Mouse (Mus musculus) thymus, postnatal 14 days (tissue): ENCODE data around the gene Gpr171.
"Not testable (repeated sequence)": the region's sequence is repeated elsewhere in the genome, so short reads cannot be mapped to it uniquely, and the experiment has no call there.

Experiments
- DNase-seq: peaks from one replicate; pipeline ENCODE4 v3.0.0; 2021

The Gpr171 gene

DNA sequence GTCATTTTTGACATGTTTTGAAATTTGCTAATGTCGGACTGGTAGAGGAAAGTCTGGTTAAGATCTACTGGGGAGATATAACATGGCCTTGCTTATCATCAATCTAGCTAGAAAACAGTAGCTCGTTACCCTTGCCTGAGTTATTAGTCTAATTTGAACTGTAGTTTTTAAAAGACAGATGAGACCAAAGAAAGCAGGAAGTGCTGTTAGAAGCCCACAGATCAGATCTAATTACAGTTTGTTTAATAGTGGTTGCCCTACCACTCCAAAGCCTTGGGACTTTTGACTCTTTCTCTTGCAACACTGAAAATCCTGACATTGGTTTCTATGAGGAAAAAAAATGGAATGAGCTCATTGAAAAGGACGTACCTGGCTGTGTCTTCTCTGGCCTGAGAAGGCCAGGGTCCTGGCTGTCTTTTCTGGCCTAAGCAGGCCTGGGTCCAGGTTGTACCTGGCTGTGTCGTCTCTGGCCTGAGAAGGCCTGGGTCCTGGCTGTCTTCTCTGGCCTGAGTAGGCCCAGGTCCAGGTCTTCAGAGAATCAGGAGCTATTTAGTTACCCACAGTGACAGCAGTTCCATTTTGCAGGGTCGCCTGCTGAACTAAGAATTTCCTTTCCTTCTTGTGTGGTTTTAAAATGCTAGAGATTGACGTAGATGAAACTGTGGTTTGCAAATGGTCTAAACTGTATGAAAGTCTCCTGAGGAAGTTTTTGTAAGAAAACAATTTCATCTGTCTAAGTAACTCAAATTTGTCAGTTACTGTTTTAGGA is at the start of gene Gpr171:
Gene Gpr171, minus strand, starts transcription at position 604 of the 769 bp plus-strand sequence.
- peak; percentile 40 for DNase-seq

DNA sequence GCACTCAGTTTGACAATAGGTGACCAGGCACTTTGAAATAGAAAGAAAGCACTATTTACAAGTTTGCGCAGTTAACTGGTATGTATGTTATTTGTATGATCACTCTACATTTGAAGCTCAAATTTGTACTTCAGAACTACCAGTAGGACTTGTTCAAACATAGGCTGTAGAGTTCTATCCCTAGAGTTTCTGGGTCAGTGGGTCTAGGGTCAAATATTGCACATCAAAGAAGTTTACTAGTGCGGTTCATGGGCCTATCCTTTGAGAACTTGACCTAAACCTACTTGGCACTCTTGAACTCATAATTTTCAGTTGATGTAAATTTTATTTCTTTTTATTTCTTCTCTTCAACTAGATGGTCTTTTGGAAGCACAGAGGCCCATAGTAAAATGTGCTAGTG is 49.0 kb upstream of the Gpr171 start:
- DNase-seq: no peak

DNA sequence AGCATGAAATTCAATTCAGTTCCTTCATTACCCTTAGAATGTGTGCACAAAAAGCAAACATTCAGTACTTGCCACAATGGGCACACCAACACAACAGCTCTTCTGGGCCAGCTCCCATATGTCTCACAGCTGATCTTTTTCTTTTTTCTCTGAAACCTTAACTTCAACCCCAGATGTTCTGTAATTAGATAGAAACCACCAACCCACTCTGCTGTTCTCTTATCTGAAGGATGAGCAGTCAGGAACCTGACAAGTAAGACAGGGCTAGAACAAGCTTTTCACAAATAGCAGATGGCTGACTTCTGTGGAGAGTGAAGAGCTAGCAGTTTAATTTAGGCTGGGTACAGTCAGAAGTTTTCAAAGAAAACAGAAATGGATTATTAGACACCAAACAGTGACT is 48.0 kb upstream of the Gpr171 start:
- no peak for DNase-seq

DNA sequence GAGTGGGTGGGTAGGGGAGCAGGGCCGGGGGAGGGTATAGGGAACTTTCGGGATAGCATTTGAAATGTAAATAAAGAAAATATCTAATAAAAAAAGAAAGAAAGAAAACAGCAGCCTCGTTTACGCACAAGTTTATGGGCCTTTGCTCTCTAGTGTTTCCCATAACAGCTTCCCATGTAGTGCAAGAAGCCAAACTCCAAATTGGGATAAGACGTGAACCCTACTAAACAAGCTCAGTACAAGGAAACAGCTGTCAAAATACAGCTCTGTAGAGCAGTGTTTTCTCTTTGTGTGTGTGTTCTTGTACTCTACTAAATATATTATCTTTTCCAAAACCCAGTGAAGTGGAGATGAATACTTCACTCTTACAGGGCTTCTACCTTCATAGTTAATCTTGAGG is 43.6 kb upstream of the Gpr171 start:
- no peak for DNase-seq

DNA sequence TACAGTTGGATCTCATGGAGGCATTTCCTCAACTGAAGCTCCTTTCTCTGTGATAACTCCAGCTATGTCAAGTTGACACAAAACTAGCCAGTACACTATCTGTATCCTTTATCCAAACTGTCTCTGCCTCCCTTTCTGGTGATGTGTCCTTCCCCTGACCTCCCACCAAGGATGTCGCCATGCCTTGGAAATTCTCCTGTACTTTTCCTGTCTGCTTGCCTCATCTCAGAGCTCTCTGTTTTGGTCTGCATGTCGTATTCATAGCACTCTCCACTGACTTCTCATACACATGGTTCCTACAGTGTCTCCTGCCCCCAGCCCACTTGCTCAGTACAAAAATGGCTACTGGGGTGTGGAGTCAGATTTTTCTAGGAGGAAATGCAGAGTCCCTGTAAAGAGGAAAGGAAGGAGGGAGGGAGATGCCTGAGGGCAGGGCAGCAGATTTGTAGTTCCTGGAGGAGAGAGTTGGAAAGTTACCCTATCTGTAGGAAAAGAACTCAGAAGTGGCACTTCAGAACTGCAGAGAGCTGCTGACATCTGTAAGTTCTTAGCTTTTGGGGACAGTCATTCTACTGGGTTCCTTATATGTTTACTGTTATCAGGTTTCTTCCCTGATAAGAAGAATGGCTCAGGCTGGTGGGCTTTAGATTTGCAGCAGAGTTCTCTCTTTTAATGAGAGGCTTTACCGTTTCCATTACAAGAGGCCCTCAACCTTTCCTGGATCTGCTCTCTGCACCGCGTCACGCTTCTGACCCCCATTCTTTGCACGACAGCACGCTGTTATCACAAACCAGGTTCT is 40.1 kb upstream of the Gpr171 start:
- DNase-seq: no peak

DNA sequence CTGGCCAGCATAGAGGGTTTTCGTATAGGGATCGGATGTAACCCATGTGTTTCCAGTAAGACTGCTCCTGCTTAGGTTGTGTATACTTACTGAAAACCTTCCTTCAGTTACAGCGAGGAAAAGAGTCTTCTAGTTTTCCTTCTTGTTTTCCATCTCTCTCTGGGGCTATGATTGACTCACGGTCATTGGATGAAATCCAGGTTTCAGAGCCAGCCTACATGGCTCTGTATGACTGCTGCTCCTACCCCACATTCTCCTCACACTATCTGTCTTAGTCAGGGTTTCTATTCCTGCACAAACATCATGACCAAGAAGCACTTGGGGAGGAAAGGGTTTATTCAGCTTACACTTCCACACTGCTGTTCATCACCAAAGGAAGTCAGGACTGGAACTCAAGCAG is 39.3 kb upstream of the Gpr171 start:
- not testable (repeated sequence) for DNase-seq

DNA sequence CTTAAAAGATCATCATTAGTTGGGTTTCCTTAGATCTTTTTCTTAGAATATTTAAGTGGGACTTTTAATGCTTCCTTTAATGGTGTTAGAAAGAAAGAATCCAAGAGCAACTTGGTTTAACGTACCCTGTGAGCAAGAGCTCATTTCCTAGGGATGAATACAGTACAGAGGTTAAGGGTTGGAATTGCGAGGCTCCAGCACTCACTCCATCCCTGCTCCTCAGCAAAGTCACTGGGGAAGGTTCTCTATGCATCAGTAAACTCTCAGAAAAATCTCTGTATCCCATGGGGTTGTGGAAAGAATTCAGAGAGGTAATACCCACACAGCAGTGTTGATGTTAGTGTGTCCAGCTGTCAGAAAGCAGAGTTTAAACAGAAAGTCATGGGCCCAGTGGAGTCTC is 38.5 kb upstream of the Gpr171 start:
- no peak for DNase-seq

DNA sequence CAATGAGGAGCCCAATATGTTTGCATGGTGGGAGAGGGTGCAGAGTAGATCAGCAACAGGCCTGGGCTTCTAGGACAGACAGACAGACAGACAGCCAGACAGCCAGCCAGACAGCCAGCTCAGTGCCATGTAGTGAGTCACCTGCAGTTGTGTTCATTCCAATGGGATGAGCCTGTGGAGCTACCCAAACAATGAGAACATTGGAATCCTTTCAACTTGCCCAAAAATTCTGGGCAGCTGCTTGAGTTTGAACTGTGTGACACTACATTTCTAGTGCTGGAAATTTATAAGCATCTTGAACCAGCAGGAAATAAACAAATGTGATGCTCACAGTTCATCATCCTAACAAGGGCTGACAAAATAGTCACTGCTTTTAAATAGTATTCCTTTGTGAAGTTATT is 38.0 kb upstream of the Gpr171 start:
- no peak for DNase-seq

DNA sequence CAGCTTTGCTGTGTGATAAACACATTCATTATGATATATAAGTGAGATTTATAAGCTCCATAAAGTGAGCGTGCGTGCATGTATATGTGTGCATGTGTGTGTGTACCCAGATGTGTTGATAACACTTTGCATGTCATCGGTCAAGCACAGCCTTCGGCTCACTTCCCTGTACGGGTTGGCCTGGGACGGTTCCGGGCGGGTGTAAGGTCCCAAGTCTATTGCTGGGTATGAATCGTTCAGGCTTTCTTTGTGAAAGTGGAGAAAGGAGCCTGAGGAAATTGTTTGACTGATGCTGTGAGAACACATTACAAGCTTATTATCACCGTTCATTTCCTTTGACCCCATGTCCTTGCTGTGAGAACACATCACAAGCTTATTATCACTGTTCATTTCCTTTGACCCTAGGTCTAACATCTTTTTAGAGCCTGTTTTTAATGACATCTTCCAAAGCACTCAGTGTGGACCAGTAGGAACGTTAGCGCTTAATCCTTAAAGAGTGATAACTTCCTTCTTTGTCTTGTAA is 37.4 kb upstream of the Gpr171 start:
- DNase-seq: no peak

DNA sequence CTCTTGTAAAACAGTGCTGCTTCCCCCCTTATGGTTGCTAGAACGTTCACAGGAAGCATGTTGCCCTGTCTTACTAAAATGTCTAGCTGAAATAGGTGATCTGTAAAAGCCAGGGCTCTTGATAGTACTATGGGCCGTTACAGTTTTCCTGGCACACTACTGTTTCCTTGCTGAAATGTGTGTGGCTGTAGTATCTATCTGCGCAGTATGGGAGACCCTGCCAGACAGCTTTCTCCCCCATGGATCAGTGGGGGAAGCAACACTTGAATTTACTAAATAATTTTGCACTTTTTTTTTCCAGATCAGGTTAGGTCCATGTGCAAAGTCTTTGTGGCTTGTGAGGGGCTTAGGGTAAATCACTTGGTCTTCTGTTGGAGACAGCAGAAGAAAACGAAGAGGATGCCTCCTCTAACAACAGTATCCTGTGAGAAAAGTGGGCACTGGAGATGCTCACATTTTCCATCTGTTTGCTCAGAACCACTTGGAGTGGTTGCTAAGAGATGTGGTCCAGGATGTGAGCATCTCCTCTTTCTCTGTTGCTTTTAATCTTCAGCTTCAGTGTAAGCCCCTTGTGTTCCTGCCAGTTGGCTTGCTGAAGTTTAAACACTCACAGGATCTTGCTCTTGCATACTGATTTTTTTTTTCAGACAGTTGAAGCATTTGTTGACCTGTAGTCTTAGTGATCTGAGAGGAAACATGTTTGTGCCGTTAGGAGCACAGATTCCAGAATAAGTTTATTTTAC is 34.5 kb upstream of the Gpr171 start:
- DNase-seq: no peak

DNA sequence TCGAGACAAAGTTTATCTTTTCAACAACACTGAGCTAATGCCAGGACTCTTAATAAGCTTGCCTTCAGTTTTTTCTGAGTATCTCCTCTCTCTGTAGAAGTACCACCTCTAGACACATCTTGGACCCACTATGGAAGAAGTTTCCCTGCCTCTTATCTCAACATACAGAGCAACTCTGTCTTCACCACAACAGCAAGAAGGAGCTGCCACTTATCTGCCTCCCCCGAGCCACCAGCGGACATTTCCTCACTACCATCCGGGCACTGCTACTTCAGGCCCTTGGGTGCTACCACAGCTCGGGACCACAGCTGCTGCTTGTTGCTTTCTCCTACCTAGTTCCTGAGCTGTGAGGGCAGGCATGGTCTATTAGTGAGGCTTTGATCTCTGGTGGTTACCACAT is 31.6 kb upstream of the Gpr171 start:
- DNase-seq: no peak

DNA sequence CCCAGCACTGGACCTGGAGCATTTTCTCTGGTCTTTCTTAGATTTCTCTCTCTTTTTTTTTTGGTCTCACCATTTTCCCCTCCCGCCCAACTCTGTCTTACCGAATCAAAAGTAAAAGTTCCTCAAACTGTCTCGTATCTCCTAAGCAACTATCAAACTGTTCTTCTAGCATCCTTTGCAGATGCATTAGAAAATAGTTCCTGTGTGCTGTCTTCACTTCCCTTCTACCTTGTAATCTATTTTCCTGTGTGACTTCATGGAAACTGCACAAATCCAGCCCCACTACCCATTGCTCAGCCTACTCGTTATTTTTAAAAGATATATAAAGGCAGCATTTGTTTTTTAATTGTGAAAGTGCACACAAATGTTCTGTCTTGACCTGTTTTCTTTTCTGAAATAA is 30.3 kb upstream of the Gpr171 start:
- no peak for DNase-seq

DNA sequence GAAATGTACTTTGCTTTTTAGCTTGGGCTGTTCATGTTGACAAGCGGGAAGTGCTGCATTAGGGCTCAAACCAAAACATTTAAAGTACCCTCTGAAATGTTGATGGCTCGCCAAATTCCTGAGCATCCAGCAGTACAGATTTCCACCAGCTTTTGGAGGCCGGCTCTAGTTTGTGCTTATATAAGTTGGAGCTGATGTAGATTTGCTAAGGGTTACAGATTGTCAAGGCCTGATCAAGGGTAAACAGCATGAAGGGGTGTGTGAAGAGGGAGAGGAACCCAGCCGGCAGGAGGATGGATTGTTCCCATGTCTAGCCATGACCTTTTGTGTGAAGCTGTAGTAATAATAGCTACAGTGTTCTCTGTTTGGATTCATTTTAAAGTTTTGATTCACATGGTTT is 29.5 kb upstream of the Gpr171 start:
- DNase-seq: no peak

DNA sequence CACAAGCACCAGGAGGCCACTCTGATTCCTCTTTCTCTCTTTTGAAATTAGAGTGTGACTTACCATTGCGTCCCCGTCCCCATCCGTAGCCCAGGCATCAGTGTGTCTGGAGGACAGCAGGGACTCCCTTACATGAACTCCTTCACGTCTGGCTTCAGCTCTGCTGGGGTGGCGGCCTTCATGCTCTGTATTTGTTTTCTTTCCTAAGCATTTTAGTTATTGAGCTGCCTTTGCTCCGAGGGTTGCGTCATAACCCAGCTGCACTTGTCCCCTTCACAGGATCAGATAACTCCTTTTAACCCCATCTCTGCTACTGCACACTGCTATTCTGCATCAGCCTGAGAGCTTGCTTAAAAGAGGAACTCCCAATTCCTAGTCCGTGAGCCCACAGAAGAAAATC is 28.8 kb upstream of the Gpr171 start:
- peak; percentile 42 for DNase-seq

DNA sequence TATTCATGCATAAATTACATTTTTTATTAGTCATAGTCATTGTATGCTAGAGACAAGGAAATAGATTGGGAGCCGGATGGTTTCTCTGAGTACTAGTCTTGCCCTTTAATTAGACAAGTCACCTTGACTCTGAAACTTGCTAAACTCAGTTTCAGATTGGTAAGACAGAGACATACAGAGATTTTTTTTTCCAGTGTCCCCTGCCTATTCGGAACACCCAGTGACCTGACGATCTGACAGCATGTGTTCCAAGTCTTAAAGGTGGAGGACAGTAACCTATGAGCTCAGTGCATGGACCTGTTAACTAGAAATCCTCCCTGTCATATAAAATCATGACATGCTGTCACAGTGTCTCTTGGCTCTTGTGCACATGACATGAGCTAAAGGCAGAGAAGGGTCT is 27.9 kb upstream of the Gpr171 start:
- no peak for DNase-seq

DNA sequence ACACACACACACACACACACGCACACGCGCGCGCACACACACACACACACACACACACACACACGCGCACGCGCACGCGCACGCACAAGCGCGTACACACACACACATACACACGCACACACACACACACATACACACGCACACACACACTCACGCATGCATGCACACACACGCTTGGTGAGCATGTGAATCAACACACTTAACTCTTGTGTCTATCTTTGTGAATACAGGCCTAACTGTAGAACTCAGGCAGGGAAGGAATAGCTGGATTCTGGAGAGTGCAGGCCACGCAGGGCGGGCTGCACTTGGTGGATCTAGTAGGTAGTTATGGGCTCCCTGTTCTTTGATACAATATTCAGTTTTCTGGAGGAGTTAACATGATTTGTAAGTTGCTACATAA is 27.1 kb upstream of the Gpr171 start:
- DNase-seq: no peak

DNA sequence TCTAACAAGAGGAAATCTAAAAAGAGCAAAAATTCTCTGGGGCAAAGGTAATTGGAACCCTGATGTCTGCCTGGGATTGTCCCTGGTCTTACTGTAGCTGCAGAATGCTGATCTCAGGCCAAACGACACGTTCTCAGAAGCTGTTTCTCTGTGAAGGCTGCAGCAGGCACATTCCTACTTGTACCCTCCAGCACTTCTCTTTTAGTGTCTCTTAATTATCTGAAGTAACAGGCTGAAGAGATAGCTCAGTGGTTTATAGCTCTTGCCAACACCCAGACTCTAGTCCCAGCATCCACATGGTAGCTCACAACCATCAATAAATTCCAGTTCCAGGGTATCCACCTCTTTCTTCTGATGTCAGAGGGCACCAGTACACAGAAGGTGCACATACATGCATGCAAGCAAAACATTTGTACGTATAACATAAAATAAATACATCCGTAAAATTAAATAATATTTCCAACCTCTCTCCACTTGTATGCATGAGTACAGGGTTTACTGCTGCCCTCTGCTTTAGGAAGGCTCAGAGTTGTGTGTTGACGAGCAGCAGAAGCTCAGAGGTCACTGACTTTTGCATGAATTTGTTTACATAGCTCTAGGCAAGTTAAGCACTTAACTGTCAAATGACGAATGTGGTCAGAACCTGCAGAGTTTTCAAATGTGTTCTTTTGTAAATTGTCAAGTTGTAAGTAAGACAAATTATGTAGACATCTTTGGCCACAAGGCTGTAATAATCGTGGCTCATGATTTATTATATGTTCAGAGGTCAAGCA is 24.3 kb upstream of the Gpr171 start:
- no peak for DNase-seq

DNA sequence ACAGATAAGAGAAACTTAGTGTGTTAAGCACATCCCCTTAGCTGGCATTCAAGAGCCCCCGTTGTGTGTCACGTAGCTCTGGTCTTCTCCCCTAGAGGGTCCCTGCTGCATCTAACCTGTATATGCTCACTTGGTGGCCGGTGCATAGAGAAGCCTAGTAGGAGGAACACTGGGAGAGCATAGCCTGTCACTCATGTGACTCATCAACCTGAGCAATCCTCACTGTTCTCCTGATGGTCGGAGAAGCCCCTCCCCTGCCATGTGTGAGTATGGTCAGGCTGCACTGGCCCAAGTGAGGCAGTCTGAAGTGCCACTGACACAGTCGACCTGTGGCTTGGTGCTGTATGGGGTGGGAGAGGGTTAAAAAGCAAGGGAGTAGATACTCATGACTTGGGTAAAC is 23.4 kb upstream of the Gpr171 start:
- DNase-seq: no peak

DNA sequence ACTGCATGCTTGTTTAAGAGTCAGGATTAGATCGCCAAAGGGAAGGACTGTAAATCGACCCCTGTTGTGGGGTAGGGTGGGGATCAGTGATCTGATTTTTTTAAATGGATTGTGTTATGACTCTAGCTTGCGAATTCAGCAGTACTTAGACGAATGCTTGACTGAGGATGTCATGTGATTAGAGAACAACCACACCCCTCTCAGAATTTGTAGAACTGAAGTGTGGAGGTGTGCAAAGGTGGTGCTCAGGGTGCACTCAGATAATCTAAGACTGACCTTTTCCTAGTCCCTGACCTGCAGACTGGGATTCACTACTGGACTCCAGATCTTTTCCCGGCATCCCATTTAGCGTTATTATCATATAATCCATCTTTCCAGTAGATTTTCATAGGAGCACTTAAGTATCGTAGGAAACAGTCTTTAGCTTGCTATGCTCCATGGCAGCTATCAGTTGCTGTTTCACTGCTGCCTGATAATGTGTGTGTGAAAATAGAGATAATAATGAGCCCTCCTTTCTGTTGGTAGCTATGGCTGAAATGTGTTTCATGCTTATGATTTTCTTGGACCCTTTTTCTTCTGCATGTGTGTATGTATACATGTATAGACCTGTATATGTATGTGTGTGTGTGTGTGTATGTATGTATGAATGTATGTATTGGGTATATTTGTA is 20.3 kb upstream of the Gpr171 start:
- DNase-seq: no peak

DNA sequence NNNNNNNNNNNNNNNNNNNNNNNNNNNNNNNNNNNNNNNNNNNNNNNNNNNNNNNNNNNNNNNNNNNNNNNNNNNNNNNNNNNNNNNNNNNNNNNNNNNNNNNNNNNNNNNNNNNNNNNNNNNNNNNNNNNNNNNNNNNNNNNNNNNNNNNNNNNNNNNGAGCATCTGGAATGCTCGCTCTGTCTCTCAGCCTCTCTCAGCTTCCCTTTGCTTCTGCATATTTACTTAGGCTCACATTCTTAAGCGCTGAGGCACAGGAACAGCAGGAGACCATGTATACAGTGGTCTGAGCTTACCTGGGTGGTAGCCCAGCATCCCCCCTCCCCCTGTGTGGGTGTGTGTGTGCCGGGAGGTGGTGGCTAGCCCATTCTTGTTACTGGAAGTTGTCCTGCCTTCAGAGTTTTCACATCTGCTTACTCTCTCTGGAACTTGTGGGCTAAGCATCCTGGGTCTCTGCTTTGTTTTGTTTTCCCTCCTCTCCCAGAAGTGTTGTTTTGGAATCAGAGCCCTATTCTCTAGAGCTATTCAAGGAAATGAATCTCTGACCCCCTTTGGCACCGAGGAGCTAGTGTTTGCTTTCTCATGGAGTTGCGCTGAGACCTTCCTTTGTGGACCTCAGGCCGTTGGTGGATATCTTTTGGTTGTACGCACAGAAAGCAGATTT is 19.6 kb upstream of the Gpr171 start:
- no peak for DNase-seq

DNA sequence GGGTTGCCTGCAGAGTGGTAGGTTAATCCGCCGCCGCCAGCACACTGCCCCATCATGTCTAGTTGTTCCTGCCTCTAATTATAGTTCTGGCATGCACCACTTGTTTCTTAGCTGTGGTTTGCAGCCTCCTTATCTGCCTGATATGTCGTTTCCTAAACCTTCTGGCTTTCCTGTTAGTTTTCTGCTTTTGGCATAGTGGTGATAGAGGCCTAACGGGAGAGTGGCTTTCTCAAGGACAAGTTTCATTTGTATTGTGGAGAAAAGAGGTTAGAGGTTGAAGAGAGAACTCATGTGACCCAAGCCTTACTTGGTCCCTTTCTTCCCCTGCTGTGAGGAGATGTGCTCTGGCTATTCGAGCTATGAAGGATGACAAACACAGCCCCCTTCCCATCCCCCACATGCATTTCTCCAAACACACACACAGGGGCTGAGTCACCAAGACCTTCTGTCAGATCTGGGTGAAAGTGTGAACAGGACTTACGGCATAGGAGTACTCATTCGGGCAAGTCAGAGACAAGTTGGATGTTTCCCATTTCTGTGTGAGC is 12.4 kb upstream of the Gpr171 start:
- DNase-seq: no peak
